Mouse (Mus musculus): ENCODE measurements around the gene Iqcm.
A peak's percentile ranks its signal among the peaks of the same experiment; 100 is the strongest.
"Not testable (repeated sequence)": the region's sequence is repeated elsewhere in the genome, so short reads cannot be mapped to it uniquely, and the experiment has no call there.

Gene Iqcm

DNA sequence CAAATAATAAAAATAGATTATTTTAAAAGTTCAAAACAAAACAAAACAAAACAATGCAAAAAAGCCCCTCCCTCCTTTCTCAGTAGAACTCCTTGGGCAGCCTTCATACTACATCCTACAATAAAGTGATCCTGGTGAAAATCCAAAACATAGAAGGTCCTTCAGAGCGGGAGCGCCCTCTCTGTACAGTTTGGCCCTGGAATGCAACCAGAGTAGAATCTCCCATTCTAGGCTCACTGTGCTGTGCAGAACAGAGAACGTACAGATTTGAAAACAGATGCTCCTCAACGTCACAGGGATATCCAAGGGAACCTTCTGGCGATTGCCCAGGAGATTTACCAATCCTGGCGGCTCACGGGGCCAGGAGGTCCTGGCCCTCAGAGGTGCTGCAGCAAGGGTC is at the start of gene Iqcm:
TSS of gene Iqcm (plus strand) at position 301 of the 400 bp plus-strand sequence.
- no peak for DNase-seq (ENCODE audit: low read depth)

DNA sequence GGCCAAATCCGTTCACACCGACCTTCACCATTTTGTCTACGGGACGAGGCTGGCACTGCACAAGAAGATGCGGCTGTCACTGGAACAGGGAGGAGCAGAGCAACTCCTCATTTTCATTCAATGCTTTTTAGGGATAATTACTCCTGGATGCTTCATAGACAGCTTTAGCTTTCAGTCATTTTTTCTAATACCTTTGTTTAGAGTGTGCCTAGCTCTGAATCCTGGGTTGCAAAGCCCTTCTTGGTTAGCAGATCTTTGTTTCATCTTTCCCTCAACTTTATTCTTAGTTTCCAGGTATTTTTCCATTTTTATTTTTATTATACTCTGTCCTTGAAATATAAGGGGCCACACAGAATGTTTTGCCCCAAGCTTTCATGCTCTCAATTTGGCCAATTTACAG is 42.0 kb upstream of the Iqcm start, which contains the start of gene Gm10358:
TSS of gene Gm10358 (minus strand) at position 101 of the 400 bp plus-strand sequence.
- no peak for DNase-seq (ENCODE audit: low read depth)

GRCm38 (mm10) chr8:75415696-75416095 is 32.8 kb upstream of the Iqcm start:
- DNase-seq (ENCODE audit: low read depth), result not testable (repeated sequence)

DNA sequence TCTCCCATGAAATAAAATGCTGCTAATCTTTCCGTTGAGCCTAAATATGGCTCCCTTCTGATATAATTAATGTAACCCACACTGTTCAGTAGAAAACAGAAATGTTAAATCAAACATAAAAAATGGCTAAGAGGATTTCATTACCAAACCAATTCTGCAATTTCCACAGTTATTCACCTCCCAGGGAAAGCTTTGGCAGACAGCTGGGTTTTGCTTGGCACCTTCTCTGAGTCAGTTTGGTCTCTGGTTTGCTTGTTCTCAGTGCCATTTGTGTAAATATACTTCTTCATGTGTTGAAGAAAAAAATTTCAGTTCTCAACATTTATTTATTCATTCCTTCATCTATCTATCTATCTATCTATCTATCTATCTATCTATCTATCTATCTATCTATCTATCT is 28.3 kb downstream of the Iqcm start:
- peak; percentile 2 for DNase-seq (ENCODE audit: low read depth)

- no peak for DNase-seq (ENCODE audit: low read depth)
These were observed 40.7 kb downstream of the Iqcm start for GRCm38 (mm10) chr8:75489035-75489678.

GRCm38 (mm10) chr8:75509299-75509698 is 60.8 kb downstream of the Iqcm start:
- DNase-seq (ENCODE audit: low read depth), result no peak

- no peak for DNase-seq (ENCODE audit: low read depth)
These were observed 65.3 kb downstream of the Iqcm start for GRCm38 (mm10) chr8:75513786-75514185.

DNA sequence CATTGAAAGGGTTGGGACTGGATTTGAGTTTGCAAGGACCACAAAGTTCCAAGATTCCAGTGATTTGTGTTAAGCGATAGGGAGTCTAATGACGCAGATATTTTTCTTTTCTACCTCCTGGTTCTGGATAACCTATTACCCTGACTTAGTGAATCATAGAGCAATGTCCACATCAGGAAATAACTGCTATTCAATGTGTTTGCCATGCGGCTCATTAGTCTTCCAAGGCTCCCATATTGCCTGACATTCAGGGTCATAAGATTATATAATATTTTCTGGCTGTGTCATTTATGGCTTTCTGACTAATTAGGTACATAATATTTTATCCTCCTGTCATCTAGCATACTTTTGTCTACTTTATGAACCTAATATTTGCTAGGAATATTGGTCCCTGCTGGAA is 100.8 kb downstream of the Iqcm start:
- DNase-seq (ENCODE audit: low read depth), result no peak

- DNase-seq (ENCODE audit: low read depth), result no peak
These were observed 147.8 kb downstream of the Iqcm start for GRCm38 (mm10) chr8:75596281-75596680.

DNA sequence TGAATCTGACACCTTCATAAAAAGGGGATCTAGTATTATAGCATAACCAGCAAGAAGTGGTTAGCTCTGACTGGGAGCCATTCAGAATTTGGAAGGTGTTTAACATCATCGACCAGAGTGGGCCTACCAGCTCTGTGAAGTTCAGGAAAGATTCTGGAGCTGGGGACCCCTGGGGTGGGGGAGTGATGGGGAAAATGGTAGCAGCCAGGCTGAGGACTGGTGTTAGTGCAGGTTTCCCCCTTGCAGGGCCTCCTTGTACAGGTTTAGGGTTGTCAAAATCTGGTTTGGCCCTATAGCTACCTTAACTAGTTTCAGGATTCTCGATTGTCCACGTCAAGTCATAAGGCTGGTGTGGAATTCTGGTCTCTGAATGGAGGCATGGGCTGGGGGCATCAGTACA is 194.5 kb downstream of the Iqcm start:
- DNase-seq (ENCODE audit: low read depth), result no peak

GRCm38 (mm10) chr8:75659287-75659686 is 210.8 kb downstream of the Iqcm start:
- no peak for DNase-seq (ENCODE audit: low read depth)

DNA sequence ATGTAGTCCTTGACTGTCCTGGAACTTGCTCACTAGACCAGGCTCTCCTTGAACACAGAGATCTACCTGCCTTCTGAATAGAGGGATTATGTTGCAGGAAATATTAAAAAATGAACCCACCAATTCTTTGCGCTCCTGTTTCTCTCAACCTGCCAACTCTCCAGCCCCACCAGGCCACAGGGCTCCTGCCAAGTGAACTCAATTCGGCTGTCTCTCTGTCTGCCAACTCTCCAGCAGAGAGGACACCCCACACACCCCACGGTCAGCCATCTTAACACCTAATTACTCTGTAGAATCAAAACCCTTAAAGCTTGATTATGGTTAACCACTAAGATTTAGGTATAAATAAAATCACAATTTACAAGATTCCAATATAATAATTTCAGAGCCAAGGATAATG is 298.1 kb downstream of the Iqcm start:
- no peak for DNase-seq (ENCODE audit: low read depth)

DNA sequence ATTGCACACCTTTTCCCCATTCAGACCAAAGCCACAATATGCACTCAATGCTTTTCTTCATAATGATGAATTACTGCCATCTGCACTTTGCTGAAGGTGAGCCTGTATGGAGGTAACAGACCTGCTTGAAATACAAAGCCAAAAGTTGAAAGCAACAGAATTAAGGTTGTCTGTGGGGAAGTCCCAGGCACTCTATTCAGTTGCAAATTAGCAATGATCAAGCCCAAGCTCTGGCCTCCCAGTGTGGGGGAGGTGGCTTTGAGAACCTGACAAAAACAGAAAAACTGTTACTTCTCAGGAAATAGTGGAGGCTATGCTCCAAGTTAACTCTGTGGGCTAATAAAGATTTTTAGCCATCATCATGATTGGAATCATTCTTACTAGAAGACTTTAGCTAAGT is 307.1 kb downstream of the Iqcm start:
- DNase-seq (ENCODE audit: low read depth), result no peak

- no peak for DNase-seq (ENCODE audit: low read depth)
These were observed 380.1 kb downstream of the Iqcm start for GRCm38 (mm10) chr8:75828468-75829132.

DNA sequence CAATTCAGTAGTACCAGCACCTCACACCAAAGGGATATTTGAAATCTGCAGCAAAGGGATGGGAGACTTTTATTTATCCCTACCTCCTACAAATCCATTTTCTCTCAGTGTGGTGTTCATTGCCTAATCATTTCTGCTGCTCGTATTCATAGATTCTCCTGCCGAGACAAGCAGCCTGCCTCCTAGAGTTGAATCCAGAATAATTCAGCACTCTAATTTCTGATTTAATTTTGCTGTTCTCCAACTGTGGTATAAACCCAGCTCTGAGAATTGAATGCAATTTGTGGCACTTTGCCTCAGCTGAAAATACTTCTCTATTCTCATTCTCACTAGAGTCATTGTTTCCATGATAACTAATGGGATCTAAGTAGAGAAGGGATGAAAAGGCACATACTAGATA is 386.8 kb downstream of the Iqcm start:
- no peak for DNase-seq (ENCODE audit: low read depth)

DNA sequence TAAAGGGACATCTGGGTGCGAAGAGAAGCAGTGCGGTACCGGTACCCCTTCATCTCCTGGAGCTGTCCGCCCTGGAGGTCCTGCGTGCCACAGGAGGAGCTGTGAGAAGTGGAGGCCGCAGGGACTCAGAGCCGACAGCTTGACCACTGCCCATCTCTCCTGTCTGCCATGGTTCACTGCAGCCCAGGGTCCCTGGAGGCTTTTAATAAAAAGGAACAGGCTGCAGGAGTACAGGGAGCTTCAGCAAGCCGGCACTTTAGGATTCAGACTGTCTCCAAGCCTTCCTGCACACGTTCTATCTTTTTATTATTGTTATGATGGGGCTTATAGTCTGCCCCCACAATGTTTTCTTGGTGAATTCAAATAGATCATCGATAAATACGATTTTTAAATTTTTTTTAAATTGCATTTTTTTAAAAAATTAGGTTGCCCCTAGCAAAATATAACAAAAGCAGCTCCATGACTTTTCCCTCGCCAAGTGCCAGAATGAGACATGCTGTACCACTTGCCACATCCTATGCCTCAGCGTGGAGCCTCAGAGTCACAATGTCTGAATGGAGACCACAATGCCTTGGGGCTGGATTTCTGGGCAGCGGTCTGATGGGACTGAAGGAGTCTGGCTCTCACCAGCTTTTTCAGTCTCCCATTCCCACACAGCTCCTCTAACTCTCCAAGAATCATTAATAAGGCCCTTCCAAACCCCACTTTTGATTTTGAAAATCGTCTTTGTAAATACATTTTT is 469.3 kb downstream of the Iqcm start:
- DNase-seq (ENCODE audit: low read depth), result no peak

DNA sequence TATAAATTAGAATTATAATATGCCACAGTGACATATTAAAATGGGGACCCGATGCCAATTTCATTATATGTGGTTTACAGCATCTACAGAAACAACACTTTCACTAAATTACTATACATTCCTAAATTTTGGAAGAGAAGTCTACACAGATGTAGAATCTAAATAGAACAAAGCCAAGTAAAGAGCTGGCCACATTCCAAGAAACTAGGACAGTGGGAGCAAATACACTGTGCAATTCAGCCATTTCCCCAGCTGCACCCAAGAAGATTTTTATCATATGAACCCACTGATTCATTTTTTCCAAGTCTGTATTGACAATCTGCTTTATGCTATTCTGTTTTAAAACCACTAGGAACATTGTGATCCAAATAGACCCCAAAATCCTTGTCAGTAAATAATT is 500.7 kb downstream of the Iqcm start:
- DNase-seq (ENCODE audit: low read depth), result no peak

GRCm38 (mm10) chr8:75956016-75956415 is 507.5 kb downstream of the Iqcm start:
- no peak for DNase-seq (ENCODE audit: low read depth)

DNA sequence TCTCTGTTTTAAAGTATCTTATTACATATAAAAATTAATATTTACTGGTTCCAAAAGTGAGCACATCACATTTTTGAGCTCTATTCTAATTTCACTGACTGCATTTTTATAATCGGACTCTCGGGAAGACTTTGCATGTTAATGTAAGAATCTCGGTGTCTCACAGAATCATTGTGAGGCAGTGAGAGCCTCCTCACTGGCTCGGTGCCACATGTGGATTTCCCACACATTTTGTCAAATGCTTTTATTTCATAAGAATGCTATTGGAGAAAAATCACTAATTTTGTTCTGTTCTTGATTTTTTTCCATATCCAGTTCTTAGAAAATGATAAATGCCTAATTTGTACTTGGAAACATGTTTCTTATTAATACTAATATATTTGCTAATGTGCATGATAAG is 570.0 kb downstream of the Iqcm start:
- no peak for DNase-seq (ENCODE audit: low read depth)

Data from fibroblast of lung, adult 2 months (primary cell).